Mouse (Mus musculus) cerebellum, postnatal 14 days (tissue): ENCODE data around the gene Gm8104.
"Not testable (repeated sequence)": the region's sequence is repeated elsewhere in the genome, so short reads cannot be mapped to it uniquely, and the experiment has no call there.

ENCODE experiments used
- DNase-seq, 2 experiments: peaks; one replicate each; pipeline ENCODE4 v3.0.0; 2021; ENCODE audit warnings: mixed read lengths in 2 of 2

Gm8104 gene

DNA sequence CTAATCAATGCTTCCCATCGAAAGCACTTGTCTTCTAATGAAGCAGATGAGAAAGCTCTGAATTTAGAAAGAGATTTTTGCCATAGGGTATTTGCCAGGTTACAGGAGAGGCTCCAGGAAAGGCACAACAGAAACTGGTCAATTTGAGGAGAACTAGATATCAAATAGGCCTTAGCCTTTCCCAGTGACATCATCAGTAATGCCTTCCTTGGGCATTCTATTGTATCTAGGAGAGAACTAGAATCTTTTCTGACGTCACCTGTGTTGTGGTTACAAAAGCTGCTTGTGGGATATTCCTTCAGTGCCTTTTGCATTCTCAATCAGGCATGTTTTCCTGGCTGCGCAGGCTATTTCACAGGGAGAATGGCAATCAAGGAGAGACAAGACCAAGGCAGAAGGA, at the start of gene Gm8104:
Gm8104 (plus strand) TSS at position 301 of the 400 bp plus-strand sequence.
- not testable (repeated sequence) for DNase-seq

DNA sequence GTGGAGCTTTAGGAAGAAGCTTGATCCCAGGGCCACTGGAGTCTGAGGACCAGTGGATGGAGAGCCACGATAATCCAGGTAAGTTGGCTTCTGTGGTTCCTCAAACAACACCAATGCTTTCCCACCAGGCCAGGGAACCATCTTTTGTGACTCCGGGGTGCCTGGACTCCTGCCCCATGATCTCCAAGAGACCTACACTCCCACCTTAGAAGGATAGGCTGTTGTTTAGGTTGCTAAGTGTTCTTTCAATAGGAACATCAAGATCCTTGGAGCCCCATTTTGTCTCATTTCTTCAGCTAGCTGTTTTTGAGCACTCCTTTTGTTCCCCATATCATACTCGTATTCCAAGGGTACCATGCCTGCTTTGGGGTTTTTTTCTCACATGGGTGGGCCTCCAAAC, 42.3 kb upstream of the Gm8104 start:
- not testable (repeated sequence) for DNase-seq

DNA sequence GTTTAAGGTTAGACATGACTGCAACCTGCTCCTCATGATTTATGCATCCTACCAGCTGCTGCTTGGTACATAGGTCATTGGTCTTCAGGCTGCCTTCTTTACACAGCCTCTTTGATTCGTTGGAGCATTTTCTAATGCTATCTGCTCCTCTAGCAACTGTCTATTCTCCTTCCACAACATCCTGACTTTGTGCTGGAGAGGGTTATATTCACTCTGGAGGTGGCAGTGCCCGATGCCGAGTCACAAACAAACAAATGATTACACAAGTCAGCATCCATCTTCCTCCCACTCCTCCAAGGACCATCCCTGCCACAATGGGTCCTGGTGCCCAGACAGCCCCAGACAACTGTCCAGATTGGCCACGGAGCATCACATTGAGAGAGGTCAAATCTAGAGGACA, 40.2 kb upstream of the Gm8104 start:
- not testable (repeated sequence) for DNase-seq

DNA sequence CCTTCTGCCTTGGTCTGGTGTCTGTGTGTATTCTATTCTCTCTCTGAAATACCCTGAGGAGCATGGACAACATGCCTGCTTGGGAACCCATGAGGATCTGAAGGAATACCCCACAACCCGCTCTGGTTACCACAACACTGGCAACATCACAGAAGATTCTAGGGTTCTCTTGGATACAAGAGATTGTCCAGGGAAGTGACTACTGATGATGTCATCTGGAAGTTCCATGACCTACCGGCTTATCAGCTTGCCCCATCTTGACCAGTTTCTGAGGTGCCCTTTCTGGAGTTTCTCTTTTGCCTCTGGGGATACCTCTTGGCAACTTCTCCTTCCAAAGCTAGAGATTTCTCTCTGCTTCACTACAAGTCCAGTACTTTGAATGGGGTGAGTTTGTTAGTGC, 23.9 kb upstream of the Gm8104 start, which contains the start of gene Gm8094:
Gm8094 (minus strand) TSS at position 101 of the 400 bp plus-strand sequence.
- not testable (repeated sequence) for DNase-seq

DNA sequence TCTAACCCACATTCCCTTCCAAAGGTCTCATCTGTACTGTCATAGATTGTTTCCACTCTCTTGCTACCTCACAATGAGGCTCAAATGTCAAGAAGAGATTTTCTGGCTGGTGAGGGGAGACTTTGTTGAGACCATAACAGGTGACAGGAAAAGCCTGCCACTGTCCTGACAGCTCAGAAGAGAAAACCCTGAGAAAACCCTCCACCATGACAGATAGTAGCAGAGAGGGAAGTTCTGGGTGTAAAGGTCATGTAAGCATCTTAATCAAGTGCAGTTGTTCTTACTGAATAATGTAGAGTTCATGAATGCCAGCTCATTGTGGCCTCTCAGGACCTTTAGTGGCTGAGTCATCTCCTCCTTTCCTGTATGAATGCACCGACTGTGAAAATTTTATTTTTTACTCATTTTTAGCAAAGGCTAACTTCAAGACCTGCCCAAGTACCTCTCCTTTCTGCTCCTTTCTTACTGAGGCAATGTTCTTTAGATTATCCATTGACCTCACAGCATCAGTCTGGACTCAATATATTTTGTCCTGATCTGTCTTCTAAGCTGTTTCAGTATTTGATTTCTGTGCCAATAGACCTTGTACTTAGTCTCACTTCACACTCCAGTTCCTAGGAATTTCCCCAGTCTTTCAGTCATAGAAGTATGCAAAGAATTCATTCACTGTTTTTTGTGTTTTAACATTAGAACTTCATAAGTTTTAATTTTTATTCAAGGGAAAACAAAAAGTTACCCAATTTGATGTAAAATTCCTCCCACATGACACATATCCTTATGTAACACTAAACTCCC, 15.3 kb upstream of the Gm8104 start:
- not testable (repeated sequence) for DNase-seq

DNA sequence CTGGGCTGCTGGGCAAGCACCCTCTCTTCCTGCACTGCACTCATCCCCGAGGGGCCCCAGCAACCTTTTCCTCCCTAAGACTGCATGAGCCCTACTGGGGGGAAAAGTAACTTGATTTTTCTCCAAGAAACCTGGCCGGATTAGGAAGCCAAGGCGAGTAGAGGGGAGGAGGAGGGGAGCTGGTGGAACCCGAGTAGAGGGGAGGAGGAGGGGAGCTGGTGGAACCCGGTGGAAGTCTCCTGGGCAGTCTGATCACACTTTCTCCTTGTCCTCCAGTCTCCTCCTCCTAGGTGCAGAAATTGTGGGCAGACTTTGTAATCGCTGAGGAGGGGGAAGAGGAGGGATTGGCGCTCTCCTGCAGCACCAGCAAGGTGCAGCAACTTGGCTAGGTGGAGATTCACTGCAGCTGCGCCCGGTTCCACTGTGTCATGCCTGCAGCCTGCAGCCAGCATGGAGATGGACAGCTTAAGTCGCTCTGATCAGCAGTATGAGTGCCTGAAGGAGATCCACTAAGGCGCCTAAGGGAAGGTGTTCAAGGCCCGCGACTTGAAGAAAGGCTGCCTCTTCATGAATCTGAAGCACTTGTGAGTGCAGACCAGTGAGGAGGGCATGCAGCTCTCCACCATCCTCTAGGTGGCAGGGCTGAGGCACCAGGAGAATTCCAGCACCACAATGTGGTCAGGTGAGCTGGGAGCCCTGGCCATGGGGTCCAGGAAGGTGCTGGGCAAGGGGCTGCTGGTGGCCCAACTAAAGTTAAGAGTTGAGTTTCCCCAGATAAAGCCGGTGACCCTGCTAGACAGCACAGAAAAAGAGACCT, 11.1 kb upstream of the Gm8104 start:
- DNase-seq: not testable (repeated sequence)

DNA sequence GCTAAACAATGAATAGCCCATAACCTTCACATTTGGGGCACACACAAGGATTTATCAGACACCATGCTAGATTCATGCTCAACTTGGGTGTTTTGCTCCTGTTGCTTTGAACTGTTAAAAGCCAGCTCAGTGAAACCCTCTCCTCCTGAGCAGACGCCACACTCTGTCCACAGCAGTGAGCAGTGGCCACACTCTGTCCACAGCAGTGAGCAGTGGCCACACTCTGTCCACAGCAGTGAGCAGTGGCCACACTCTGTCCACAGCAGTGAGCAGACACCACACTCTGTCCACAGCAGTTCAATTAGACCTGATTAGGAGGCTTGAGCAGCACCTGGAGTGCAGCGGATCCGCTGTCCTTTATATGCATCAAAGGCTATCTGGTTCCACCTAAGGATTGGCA, 19.3 kb downstream of the Gm8104 start:
- DNase-seq: not testable (repeated sequence)

DNA sequence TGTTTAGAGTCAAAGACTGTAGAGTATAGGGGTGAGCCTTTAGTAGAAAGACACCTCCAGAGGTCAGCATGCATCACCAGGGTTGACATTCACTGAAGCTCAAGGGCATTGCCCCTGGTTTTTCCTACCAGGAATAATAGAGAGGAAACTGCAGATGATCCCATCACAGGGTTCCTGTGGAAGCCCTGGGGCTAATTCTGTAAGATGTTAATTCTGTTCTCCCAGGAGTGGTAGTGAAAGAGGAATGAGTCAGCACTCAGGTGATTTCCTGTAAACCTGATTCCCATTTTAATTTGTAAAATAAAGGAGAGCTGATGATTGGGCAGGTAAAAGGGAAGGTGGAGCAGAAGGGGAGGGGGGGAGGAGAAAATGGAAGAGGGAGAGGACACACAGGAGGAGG, 25.9 kb downstream of the Gm8104 start:
- not testable (repeated sequence) for DNase-seq
